Mouse (Mus musculus) ES-Bruce4 (cell line): ENCODE measurements around the gene Kdm5b. TPM values are rescaled to one million over a fixed set of nuclear protein-coding genes. Genes with fewer than 3 reads are reported as not detected.
"Not testable (repeated sequence)": the region's sequence is repeated elsewhere in the genome, so short reads cannot be mapped to it uniquely, and the experiment has no call there.

Experiments
- H3K27ac ChIP-seq: 2 replicates; pipeline ENCODE4 v1.5.1; 2012; ENCODE audit warnings: low read length, inconsistent platforms; ENCODE audit not compliant: insufficient read depth
- H3K27me3 ChIP-seq: 2 replicates; pipeline ENCODE4 v1.6.1; 2012; ENCODE audit warnings: mild to moderate bottlenecking, low read length, inconsistent platforms; ENCODE audit not compliant: control insufficient read depth, poor library complexity, insufficient read depth, severe bottlenecking
- H3K36me3 ChIP-seq: 2 replicates; pipeline ENCODE4 v1.6.1; 2012; ENCODE audit warnings: inconsistent platforms, mild to moderate bottlenecking, low read length, moderate library complexity; ENCODE audit not compliant: control insufficient read depth, poor library complexity, insufficient read depth, severe bottlenecking
- H3K4me1 ChIP-seq: one replicate; pipeline ENCODE4 v1.8.1; 2011; ENCODE audit warnings: low read length; ENCODE audit not compliant: control insufficient read depth, insufficient read depth
- H3K4me3 ChIP-seq: 2 replicates; pipeline ENCODE4 v1.5.1; 2011; ENCODE audit warnings: low read depth, mild to moderate bottlenecking, low read length
- H3K9ac ChIP-seq: 2 replicates; pipeline ENCODE4 v1.6.1; 2012; ENCODE audit warnings: low read depth, mild to moderate bottlenecking, inconsistent platforms; ENCODE audit not compliant: poor library complexity, severe bottlenecking
- H3K9me3 ChIP-seq: replicated peaks from 2 replicates; pipeline ENCODE4 v1.6.1; 2012; ENCODE audit warnings: mild to moderate bottlenecking, low read length, inconsistent platforms; ENCODE audit not compliant: control insufficient read depth, poor library complexity, insufficient read depth, severe bottlenecking
- CTCF ChIP-seq: IDR thresholded peaks from one replicate; pipeline ENCODE4 v1.8.1; 2011; ENCODE audit warnings: low read depth, low read length
- EP300 ChIP-seq: IDR thresholded peaks from 2 replicates; pipeline ENCODE4 v1.6.1; 2011; ENCODE audit warnings: low read depth, low read length; ENCODE audit not compliant: insufficient read depth
- POLR2A ChIP-seq: IDR thresholded peaks from one replicate; pipeline ENCODE4 v1.8.1; 2011; ENCODE audit warnings: low read length; ENCODE audit not compliant: insufficient read depth
- polyA plus RNA-seq: library from polyadenylated mRNA; stranded (reverse); fragments of >200 nt; gene quantifications from 2 replicates; pipeline ENCODE4 v1.2.4, GENCODE M21; 2011; ENCODE audit warnings: low read depth; ENCODE audit not compliant: missing spikeins, insufficient read depth, insufficient read length

The Kdm5b gene
- polyA plus RNA-seq, 1 experiment, result 181 TPM

DNA sequence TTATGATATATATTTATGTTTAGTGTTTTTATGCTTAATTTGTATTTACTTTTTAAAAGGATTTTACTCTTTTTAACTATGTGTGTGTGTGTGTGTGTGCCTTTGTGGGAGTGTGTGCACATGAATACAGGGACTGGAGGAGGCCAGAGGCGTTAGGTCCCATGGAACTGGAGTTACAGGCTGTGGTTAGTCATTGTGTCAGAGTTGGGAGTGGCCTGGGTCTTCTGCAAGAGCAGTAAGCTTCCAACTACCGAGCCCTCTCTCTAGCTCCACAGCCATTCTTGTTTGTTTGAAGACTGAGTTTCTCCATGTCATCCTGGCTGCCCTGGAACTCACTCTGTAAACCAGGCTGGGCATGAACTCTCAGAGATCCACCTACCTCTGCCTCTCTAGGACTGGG is 37.6 kb upstream of the Kdm5b start:
- Histone ChIP-seq H3K36me3 (no peaks in the 10 kb centered on the region), H3K4me3 (no peak overlapping the region), H3K9me3 (no peaks in the 10 kb centered on the region), H3K4me1 (no peaks in the 10 kb centered on the region), H3K27me3 (no peaks in the 10 kb centered on the region), H3K9ac (no peak overlapping the region), H3K27ac (no peak overlapping the region)
- TF ChIP-seq EP300 (no peak), CTCF (no peak), POLR2A (no peak)

DNA sequence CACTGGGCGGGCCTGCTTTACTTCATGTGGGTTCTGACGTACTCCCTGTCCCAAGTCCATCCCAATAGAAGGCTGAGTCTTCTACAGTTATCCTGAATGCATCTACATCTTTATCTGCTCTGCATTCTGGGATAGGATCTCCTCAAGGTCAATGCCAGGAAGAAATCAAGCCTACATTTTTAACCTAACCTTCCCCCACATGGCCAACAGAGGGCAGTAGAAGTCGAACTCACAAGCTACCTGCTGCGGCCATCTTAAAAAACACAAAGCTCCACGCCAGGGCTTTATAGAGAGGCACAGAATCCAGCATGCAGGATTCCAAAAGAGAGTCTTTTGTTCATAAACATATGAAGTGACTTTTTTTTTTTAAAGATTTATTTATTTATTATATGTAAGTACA is 35.5 kb upstream of the Kdm5b start:
- Histone ChIP-seq H3K27me3 (no peaks in the 10 kb centered on the region), H3K36me3 (no peaks in the 10 kb centered on the region)
- TF ChIP-seq CTCF, result peak; percentile 64
- no peak for TF ChIP-seq EP300
- TF ChIP-seq POLR2A, result no peak

DNA sequence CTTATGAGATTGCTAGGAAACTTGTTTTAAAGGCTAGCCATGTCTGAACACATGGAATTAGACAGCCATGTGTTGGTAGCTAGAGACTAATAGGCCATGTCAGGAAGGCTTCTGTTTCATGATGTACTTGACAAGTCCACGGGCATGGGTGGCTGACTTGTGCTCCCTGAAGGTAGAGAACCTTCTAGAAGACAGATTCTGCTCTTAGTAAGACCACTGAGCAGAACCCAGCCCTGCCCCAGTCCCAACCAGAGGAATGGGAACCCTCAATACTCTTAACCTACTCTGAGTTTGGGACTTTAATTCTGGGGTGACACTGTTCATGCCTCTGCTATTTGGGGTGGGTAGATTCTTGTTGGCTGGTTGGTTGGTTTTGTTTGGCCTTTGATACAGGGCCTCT is 35.0 kb upstream of the Kdm5b start:
- H3K36me3 ChIP-seq, result no peaks in the 10 kb centered on the region
- no peak overlapping the region for H3K9ac ChIP-seq
- TF ChIP-seq POLR2A, result no peak
- no peak for TF ChIP-seq EP300
- no peak for TF ChIP-seq CTCF
- H3K4me3 ChIP-seq, result no peak overlapping the region
- no peak overlapping the region for H3K27ac ChIP-seq
- H3K4me1 ChIP-seq, result no peaks in the 10 kb centered on the region
- H3K27me3 ChIP-seq, result no peaks in the 10 kb centered on the region
- H3K9me3 ChIP-seq, result no peaks in the 10 kb centered on the region

More for the DNA sequence above, 35.5 kb upstream of the Kdm5b start:
- no peak overlapping the region for H3K27ac ChIP-seq
- H3K4me1 ChIP-seq, result no peaks in the 10 kb centered on the region
- no peaks in the 10 kb centered on the region for H3K9me3 ChIP-seq
- H3K9ac ChIP-seq, result no peak overlapping the region
- H3K4me3 ChIP-seq, result no peak overlapping the region

- TF ChIP-seq POLR2A (no peak), EP300 (no peak), CTCF (no peak)
- Histone ChIP-seq H3K9ac (no peak overlapping the region), H3K9me3 (no peaks in the 10 kb centered on the region), H3K4me3 (no peak overlapping the region), H3K4me1 (no peaks in the 10 kb centered on the region), H3K36me3 (no peaks in the 10 kb centered on the region), H3K27me3 (no peaks in the 10 kb centered on the region), H3K27ac (no peak overlapping the region)
Measured at GRCm38 (mm10) chr1:134526752-134527151, 33.2 kb upstream of the Kdm5b start.

DNA sequence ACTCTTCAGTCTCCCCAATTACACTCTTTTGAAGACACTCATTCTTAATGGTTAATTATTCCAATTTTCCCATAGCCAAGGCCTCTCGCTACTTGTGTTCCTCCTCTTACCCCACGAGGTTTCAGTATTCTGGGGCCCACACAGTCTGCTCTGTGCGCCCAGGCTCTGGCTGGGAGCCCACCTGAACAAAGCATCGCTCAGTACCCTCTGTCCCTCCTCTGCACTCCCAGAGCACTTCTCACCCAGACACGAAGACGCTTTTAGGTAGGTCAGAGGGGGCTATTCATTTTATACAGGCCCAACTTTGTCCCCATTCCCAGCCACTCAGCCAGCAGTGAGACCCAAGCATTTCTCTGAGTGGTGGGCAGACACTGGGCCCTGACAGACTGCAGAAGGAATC is 29.4 kb upstream of the Kdm5b start:
- peaks cover 3% of the 10 kb centered on the region for H3K4me1 ChIP-seq
- TF ChIP-seq POLR2A, result no peak
- no peak for TF ChIP-seq EP300
- no peak for TF ChIP-seq CTCF
- no peak overlapping the region for H3K9ac ChIP-seq

DNA sequence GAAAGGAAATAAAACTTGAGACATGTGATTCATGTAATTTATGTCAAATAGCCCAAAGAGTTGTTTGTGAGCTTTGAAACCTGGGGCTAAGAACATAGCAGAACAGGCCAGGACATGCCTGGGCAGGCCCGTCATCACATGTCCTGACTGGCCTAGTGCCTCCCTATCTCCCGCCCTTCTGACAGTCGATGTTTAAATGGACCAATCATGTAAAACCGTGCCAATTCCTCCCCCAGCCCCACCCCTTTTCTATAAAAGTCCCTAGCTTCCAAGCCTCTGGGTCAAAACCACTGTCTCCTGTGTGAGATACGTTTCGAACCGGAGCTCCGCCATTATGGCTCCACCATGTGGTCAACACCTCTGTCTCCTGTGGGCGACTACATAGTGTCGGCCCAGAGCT is 26.3 kb upstream of the Kdm5b start:
- H3K9ac ChIP-seq, H3K27me3 ChIP-seq, H3K36me3 ChIP-seq, H3K4me1 ChIP-seq, H3K4me3 ChIP-seq, H3K9me3 ChIP-seq: not testable (repeated sequence)
- peak overlapping the region; percentile 88 for H3K27ac ChIP-seq

More for the DNA sequence above, 29.4 kb upstream of the Kdm5b start:
- H3K4me3 ChIP-seq, result no peak overlapping the region
- H3K27me3 ChIP-seq, result no peaks in the 10 kb centered on the region
- no peak overlapping the region for H3K27ac ChIP-seq
- no peaks in the 10 kb centered on the region for H3K36me3 ChIP-seq
- no peaks in the 10 kb centered on the region; the same call in 1 of the 2 replicates for H3K9me3 ChIP-seq
